Mouse (Mus musculus): ENCODE results near the gene Csrnp1. TPM values are rescaled to one million over a fixed set of nuclear protein-coding genes. Genes with fewer than 3 reads are reported as not detected.

The Csrnp1 gene
- 33.6 and 79.3 TPM in 2 replicates for polyA plus RNA-seq (2012; rRNA removed; ENCODE audit: low replicate concordance)

DNA sequence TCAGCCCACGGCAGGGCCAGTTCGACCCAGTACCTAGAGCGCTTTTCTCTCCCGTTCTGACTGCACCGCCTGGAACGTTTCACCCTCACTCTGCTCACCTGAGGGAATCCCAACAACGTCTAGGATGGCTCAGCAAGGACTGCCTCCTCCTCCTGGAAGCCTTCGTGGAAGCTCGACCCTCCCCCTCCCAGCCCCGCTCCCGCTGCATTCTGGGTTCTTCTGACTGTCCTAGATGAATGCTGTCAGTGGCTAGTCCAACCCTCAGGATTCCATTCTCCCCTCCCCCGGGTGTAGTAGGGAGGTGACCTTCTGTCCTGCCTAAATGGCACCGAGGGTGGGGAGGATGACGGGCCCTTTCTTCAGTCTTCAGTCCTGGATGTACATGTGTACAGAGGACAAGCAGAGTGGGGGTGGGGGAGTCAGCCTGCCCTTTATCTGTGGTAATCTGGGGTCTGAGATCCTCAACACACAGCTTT lies at the start of gene Csrnp1:
Csrnp1 (minus strand) TSS at position 123 of the 476 bp plus-strand sequence.

DNA sequence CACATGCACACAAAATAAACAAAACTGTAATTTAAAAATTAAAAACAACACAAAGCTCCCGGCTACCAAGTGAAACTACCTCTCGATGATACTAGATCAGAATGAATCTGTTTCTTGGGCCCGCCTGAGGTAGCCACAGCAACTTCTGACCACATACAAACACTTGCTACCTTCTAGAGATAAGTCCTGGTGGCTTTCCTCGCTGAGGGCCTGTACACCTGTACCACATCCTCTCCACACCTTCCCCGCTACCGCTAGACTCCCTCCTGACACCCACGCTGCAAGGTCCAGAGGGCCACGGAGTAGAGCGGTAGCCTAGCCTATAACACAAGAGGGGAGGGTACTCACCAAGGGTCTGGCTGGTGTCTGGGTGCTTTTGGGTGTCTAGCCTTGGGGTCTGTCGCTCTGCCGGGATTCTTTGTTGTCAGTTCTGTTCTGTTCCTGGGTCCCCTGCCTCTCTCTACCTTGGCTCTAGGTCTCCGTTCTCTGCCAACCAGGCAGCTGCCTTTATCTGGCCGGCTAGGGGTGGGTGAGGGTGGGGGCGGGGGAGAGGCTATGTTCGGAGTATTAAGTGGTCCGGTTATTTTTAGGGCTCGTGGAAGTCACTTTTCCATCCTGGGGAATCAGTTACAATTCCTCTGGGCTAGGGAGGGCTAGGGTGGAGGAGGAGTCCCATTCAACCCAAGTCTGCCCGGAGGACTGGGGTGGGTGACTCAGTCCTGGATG lies 38.8 kb upstream of the Csrnp1 start, which contains the start of gene Xirp1:
Xirp1 (minus strand) TSS at position 513 of the 726 bp plus-strand sequence.

DNA sequence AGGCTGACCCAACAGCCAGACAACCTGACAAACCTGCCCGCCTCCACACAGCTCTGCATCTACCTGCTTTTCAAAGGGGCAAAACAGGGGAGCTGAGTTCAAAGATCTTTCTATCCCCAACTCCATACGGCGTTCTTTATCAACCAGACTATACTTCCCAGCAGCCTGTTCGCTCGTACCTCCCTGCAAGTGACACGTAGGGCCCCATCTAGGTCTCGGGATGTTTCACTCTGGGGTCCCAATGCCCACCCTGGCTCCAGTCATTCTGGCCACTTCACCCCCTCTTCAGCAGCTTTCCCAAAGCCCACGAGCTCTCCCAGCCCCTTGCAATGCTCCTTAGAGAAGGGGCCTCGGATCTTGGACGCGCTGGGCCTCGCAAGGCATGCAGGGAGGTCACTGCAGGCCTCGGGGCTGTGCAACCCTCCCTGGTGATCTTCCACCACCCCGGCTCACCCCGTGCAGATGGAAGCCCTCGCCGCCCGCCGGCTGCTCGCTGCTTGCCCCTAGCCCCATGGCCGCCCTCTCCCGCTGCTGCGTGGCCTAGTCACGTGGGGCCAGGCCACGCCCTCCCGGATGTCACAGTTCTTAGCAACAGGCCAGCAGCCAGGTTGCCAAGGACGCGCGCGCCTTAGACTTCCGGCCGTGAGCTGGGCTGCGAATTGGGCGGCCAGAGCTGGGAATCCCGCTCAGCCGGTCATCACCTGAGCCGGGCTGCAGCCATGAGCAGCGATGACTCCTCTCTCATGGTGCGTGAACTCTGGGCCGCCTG lies 47.3 kb downstream of the Csrnp1 start, which contains the start of the genes Gorasp1 and Ttc21a:
Gorasp1 (minus strand) TSS at position 561 of the 769 bp plus-strand sequence.
Ttc21a (plus strand) TSS at position 602 of the 769 bp plus-strand sequence.

Other genes with a start within 250 kb of the Csrnp1 start
- gene Scn11a, start 159.2 kb downstream of the Csrnp1 start, polyA plus RNA-seq (2012; rRNA removed; ENCODE audit: low replicate concordance): 0.04 TPM in 1 of 2 replicates, not detected in the other
- gene Wdr48, start 89.8 kb downstream of the Csrnp1 start, polyA plus RNA-seq (2012; rRNA removed; ENCODE audit: low replicate concordance): 32.9 and 57.8 TPM in 2 replicates
- gene Gorasp1, start 47.1 kb downstream of the Csrnp1 start, polyA plus RNA-seq (2012; rRNA removed; ENCODE audit: low replicate concordance): 19.6 and 20.2 TPM in 2 replicates
- gene Ttc21a, start 47.1 kb downstream of the Csrnp1 start, polyA plus RNA-seq (2012; rRNA removed; ENCODE audit: low replicate concordance): 0.04 TPM in 1 of 2 replicates, not detected in the other
- 0.10 and 6.6 TPM in 2 replicates for gene Xirp1, start 38.9 kb upstream of the Csrnp1 start, polyA plus RNA-seq (2012; rRNA removed; ENCODE audit: low replicate concordance)
- 6.1 and 7.7 TPM in 2 replicates for gene Cx3cr1, start 85.2 kb upstream of the Csrnp1 start, polyA plus RNA-seq (2012; rRNA removed; ENCODE audit: low replicate concordance)
- gene Ccr8, start 107.5 kb upstream of the Csrnp1 start, polyA plus RNA-seq (2012; rRNA removed; ENCODE audit: low replicate concordance): 2.1 and 3.3 TPM in 2 replicates
- 34.4 and 38.0 TPM in 2 replicates for gene Slc25a38, start 125.7 kb upstream of the Csrnp1 start, polyA plus RNA-seq (2012; rRNA removed; ENCODE audit: low replicate concordance)
- 3,365 and 4,378 TPM in 2 replicates for gene Rpsa, start 143.0 kb upstream of the Csrnp1 start, polyA plus RNA-seq (2012; rRNA removed; ENCODE audit: low replicate concordance)
- 0.52 TPM in 1 of 2 replicates, not detected in the other for gene Mobp, start 165.0 kb upstream of the Csrnp1 start, polyA plus RNA-seq (2012; rRNA removed; ENCODE audit: low replicate concordance)